Mouse (Mus musculus) heart, adult 2 months (tissue): ENCODE results near the gene Gm10320. TPM values are rescaled to one million over a fixed set of nuclear protein-coding genes. Genes with fewer than 3 reads are reported as not detected.

Experiments used
- DNase-seq, 2 experiments: peaks; one replicate each; pipeline ENCODE4 v3.0.0; 2021
- H3K27ac ChIP-seq: fragments of 200-600 bp; 2 replicates; pipeline ENCODE4 v1.8.1; 2022
- H3K27me3 ChIP-seq: fragments of 200-500 bp; 2 replicates; pipeline ENCODE4 v1.6.1; 2012; ENCODE audit warnings: mild to moderate bottlenecking, low read length, inconsistent platforms, mixed read lengths; ENCODE audit not compliant: control insufficient read depth, insufficient read depth
- H3K36me3 ChIP-seq: fragments of 200-500 bp; 2 replicates; pipeline ENCODE4 v1.6.1; 2012; ENCODE audit warnings: low read length, inconsistent platforms; ENCODE audit not compliant: control insufficient read depth, insufficient read depth
- H3K4me1 ChIP-seq: fragments of 200-500 bp; 2 replicates; pipeline ENCODE4 v1.6.1; 2011; ENCODE audit warnings: low read length; ENCODE audit not compliant: control insufficient read depth, insufficient read depth
- H3K4me3 ChIP-seq: fragments of 200-600 bp; 2 replicates; pipeline ENCODE4 v1.8.1; 2022
- H3K79me2 ChIP-seq: fragments of 200-500 bp; replicated peaks from 2 replicates; pipeline ENCODE4 v1.6.1; 2012; ENCODE audit warnings: mild to moderate bottlenecking, inconsistent platforms, low read length, moderate library complexity, mixed read lengths; ENCODE audit not compliant: control insufficient read depth, insufficient read depth
- H3K9ac ChIP-seq: fragments of 200-500 bp; 2 replicates; pipeline ENCODE4 v1.6.1; 2012; ENCODE audit warnings: low read depth, mild to moderate bottlenecking, control low read depth, inconsistent platforms, low read length, mixed read lengths
- CTCF ChIP-seq: fragments of 200-600 bp; IDR thresholded peaks from 2 replicates; pipeline ENCODE4 v1.8.1; 2022; ENCODE audit warnings: antibody characterized with exemption, mild to moderate bottlenecking, moderate library complexity
- EP300 ChIP-seq: fragments of 200-500 bp; IDR thresholded peaks from 2 replicates; pipeline ENCODE4 v1.6.1; 2011; ENCODE audit warnings: low read depth, low read length, control low read depth; ENCODE audit not compliant: insufficient read depth
- POLR2A ChIP-seq: fragments of 200-500 bp; IDR thresholded peaks from 2 replicates; pipeline ENCODE4 v1.6.1; 2011; ENCODE audit warnings: mild to moderate bottlenecking, low read depth, low read length, control low read depth; ENCODE audit not compliant: insufficient read depth
- WGBS: fragments of 180-500 bp; shearing (Covaris S2); methylation state at CpG from one replicate; pipeline ENCODE4 v1.1.7; 2018; 5-methylcytosine and 5-hydroxymethylcytosine counted together
- intact Hi-C: fragments of 180-260 bp; cut with DNase I; formaldehyde crosslinking; loops from one replicate; pipeline ENCODE4 v1.15.1; 2025
- long read RNA-seq: library from polyadenylated mRNA; stranded (forward); transcript quantifications from one replicate; pipeline ENCODE4 v2.0.0, GENCODE M21; 2021
- polyA plus RNA-seq: library from polyadenylated mRNA; depleted of rRNA; stranded (reverse); fragments of >200 nt; gene quantifications from 2 replicates; pipeline ENCODE4 v1.2.3, GENCODE M21; 2012; rRNA removed
- total RNA-seq, 2 experiments: library from RNA; stranded (reverse); gene quantifications; 2 replicates each; pipeline ENCODE4 v1.2.3; 2021

Gene Gm10320
- total RNA-seq (not detected), polyA plus RNA-seq (0.27 TPM in 1 of 2 replicates, not detected in the other)
- long read RNA-seq: 0 reads

DNA sequence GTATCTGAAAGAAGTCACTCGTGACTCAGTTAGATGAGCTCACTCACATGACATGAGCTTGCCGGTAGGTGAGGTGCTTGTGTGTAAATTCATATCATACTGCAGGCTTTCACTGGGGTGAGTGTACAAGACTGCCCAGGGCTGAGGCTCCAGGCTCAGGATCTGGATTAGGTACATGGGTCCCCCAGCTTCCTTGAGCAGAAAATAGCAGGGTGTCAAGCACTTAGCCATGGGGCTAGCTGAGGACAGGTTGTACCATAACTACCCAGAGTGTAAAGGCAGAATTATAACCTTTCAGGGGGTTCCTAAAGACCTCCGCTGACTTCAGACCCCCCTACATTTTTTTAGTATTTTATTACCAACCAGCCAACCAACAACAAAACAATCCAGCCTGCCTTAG, at the start of gene Gm10320:
Gm10320 (minus strand) TSS at position 93 of the 400 bp plus-strand sequence.
- intact Hi-C loops: no loop called here
- no peak for TF ChIP-seq EP300

DNA sequence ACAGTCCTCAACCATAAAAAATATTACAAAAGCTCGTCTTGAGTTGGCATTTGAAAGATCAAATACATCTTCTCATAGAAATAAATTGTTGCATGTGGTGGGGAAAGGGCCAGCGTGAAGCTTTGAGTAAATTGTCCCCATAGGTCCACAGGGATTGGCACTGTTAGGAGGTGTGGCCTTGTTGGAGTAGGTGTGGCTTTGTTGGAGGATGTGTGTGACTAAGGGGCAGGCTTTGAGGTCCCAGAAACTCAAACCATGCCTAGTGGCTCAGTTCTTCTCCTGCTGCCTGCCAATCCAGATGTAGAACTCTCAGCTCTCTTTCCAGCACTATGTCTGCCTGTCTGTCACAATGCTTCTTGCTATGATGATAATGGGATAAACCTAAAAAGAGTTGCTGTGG, 49.8 kb upstream of the Gm10320 start:
- intact Hi-C loops: no loop called here
- H3K4me1 ChIP-seq: no peaks in the 10 kb centered on the region
- no peak overlapping the region for H3K27ac ChIP-seq
- no peak for TF ChIP-seq EP300
- TF ChIP-seq POLR2A: no peak
- no peak for TF ChIP-seq CTCF
- H3K9ac ChIP-seq: no peak overlapping the region
- no peaks in the 10 kb centered on the region for H3K27me3 ChIP-seq
- no peak overlapping the region for H3K4me3 ChIP-seq
- no peaks in the 10 kb centered on the region for H3K79me2 ChIP-seq
- no peaks in the 10 kb centered on the region for H3K36me3 ChIP-seq
- WGBS: 69% methylated on average over 2 of the region's 2 CpGs
- no peak for DNase-seq

More for the DNA sequence above, at the start of gene Gm10320:
- Histone ChIP-seq H3K4me1 (no peaks in the 10 kb centered on the region), H3K79me2 (no peaks in the 10 kb centered on the region), H3K27me3 (no peaks in the 10 kb centered on the region), H3K27ac (no peak within 1 kb of the TSS), H3K4me3 (no peak within 1 kb of the TSS), H3K36me3 (no peaks in the 10 kb centered on the region), H3K9ac (no peak within 1 kb of the TSS)
- DNase-seq: no peak
- 75% methylated on average over 3 of the region's 3 CpGs for WGBS

DNA sequence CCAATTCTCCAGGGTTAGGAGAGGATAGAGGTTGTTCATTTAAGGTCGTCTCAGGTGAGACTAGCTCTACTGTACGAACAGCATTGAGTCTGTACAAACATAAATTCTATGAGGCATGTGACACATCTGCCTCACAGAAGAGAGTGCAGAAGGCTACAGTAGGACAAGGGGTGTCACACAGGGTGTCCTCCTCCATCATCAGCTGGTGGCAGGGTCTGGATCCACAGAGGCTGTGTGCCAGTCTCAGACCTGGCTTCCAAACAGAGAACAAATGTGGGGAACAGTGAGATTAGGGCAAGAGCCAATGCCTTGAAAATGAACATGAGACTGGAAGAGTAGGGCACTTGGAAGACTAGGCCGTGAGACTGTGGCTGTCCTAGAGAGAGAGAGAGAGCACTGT, 48.4 kb upstream of the Gm10320 start:
- no peak overlapping the region for H3K4me3 ChIP-seq
- no peak overlapping the region for H3K27ac ChIP-seq
- TF ChIP-seq POLR2A (no peak), CTCF (no peak), EP300 (no peak)
- no peaks in the 10 kb centered on the region for H3K36me3 ChIP-seq
- H3K4me1 ChIP-seq: no peaks in the 10 kb centered on the region
- H3K79me2 ChIP-seq: no peaks in the 10 kb centered on the region
- intact Hi-C loops: no loop called here
- H3K27me3 ChIP-seq: no peaks in the 10 kb centered on the region
- DNase-seq: no peak
- WGBS: 80% methylated on average over 3 of the region's 3 CpGs
- H3K9ac ChIP-seq: no peak overlapping the region

DNA sequence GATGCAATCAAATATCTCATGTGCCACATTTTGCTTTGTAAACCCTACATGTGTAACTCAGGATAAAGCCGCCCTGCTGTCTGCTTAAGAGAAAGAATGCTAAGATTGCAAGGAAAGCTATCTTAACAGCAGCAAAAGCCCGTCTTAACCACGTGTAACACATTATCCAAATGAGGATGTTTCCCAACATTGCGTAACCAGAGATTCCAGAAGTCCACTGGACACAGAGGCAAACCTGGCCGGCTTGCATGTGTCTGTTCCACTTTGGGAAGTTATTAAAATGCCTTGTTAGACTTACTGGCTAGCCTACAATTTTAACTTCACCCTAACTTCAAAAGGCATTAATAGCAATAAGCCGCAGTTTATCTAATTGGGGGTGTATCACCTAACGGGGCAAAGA, 47.5 kb upstream of the Gm10320 start:
- 63% methylated on average over 7 of the region's 7 CpGs for WGBS
- intact Hi-C loops: no loop called here

DNA sequence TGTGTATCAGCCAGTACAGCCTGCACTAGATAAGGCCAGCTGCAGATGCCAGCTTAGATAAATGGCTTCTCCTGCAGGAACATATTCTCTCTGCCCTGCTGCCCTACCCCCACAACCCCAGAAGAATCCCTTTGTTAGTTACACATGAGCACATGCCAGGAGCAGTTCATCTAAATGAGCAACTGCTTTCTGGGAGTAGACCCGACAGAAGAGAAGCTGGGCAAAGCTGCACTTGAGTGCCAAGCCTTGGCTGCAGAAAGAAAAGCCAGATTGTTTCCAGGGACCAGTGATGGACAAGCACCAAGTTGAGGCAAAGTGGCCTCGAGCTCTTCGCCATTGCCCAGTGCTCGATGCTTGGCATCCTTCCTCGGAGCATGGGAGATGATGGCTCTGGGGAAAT, 46.8 kb upstream of the Gm10320 start:
- Histone ChIP-seq H3K79me2 (no peaks in the 10 kb centered on the region), H3K9ac (no peak overlapping the region), H3K36me3 (no peaks in the 10 kb centered on the region), H3K4me1 (peaks cover 2% of the 10 kb centered on the region), H3K27ac (no peak overlapping the region), H3K27me3 (no peaks in the 10 kb centered on the region), H3K4me3 (no peak overlapping the region)
- no peak for TF ChIP-seq EP300
- no peak for TF ChIP-seq POLR2A
- no peak for TF ChIP-seq CTCF
- 77% methylated on average over 5 of the region's 5 CpGs for WGBS
- intact Hi-C loops: no loop called here
- DNase-seq: no peak

More for the DNA sequence above, 47.5 kb upstream of the Gm10320 start:
- Histone ChIP-seq H3K4me1 (peaks cover under 1% of the 10 kb centered on the region), H3K79me2 (no peaks in the 10 kb centered on the region), H3K4me3 (no peak overlapping the region), H3K27me3 (no peaks in the 10 kb centered on the region), H3K36me3 (no peaks in the 10 kb centered on the region), H3K27ac (no peak overlapping the region), H3K9ac (no peak overlapping the region)
- DNase-seq: no peak
- TF ChIP-seq POLR2A (no peak), CTCF (no peak), EP300 (no peak)

DNA sequence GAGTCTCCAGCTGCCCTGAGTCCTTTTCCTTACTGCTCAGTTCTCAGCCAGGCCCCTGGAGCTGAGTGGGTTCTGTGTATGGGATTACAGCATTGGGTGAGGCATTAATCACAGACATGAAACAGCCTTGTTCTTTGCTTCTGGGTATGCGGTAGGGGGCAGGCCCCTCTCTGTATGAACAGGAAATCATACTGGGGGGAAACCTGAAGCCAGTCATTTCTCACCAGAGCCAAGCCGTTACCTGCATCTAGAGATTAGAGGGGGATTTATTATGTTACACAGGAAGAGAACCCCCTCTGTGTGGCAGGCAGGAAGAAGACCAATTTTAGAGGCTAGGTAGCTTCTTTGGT, 43.1 kb upstream of the Gm10320 start:
- H3K27ac ChIP-seq: no peak overlapping the region
- TF ChIP-seq POLR2A (no peak), EP300 (no peak), CTCF (no peak)
- no peaks in the 10 kb centered on the region for H3K36me3 ChIP-seq
- 56% methylated on average over 2 of the region's 2 CpGs for WGBS
- H3K79me2 ChIP-seq: no peaks in the 10 kb centered on the region
- intact Hi-C loops: no loop called here
- H3K4me3 ChIP-seq: no peak overlapping the region
- H3K27me3 ChIP-seq: no peaks in the 10 kb centered on the region
- no peak overlapping the region for H3K9ac ChIP-seq
- no peak for DNase-seq
- peaks cover 2% of the 10 kb centered on the region for H3K4me1 ChIP-seq
